Mouse (Mus musculus): Measurements from ENCODE around the gene Cdhr1.

Cdhr1 gene

DNA sequence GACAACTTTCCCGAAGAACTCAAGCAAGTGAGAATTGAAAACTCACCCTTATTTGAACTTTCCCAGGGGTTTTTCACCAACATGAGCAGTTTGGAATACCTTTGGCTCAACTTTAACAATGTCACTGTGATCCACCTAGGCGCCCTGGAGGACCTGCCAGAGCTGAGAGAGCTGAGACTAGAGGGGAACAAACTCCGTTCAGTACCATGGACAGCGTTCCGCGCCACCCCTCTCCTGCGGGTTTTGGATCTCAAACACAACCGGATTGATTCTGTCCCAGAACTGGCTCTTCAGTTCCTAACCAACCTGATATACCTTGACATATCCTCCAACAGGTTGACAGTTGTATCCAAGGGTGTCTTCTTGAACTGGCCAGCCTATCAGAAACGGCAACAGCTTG is 29.6 kb downstream of the Cdhr1 start:
- DNase-seq (ENCODE audit: low spot score): peak; percentile 35

DNA sequence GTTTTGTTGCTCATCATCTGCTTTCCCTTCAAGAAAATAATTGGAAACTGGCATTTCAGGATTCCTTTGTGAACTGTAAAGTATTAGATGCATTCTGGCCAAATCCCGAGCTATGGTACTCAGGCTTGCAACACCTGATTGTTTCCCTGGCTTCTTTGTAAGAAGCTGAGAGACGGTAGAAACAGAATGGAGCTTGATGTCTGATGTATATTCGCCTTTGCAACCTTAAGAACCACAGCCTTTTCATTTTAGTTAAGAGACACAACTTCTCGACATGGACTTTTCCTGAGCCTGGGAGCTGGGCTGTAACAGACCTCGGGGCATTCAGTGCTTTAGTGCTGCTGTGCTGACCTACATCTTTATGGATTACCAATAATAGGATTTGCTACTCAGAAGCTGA is 30.5 kb downstream of the Cdhr1 start, which contains the start of gene Lrit2:
Gene Lrit2 (plus strand): TSS at position 301 of the 400 bp plus-strand sequence.
- DNase-seq (ENCODE audit: low spot score): no peak

DNA sequence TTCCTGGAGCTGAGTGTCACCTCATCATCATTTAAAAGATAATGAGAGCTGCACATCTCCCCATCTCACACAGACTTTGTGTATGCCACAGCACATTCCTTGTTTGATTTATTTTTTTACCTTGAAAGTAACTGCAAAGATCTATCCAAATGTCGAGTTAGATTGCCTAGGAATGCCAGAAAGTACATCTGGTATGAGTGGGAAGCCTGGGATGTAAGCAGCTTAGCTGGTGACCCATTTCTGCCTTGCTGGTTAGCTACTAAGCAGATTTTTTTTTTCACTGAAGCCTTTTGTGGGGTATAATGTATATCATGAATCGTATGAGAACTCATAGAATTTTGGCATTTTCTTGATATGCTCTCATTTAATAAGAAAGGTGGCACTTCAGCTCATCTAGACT is 31.5 kb downstream of the Cdhr1 start:
- no peak for DNase-seq (ENCODE audit: low spot score)

DNA sequence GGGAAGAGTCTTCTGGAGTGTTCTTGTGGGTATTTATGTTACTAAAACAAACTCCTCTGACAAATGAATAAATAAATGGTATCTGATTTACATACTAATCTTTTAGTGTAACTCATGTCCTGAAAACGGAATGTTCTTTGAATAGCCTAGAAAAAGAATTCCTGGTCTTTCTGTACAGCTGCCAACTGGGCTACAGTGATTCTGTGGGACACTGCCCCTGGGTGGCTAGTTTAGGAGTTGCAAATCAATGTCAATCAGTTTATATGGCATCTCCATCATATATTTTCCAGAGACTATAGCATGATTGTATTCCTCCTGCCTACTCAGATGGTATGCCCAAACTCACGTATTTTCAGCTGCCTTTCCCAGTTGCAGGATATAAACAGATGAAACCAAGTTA is 33.3 kb downstream of the Cdhr1 start:
- DNase-seq (ENCODE audit: low spot score): no peak

DNA sequence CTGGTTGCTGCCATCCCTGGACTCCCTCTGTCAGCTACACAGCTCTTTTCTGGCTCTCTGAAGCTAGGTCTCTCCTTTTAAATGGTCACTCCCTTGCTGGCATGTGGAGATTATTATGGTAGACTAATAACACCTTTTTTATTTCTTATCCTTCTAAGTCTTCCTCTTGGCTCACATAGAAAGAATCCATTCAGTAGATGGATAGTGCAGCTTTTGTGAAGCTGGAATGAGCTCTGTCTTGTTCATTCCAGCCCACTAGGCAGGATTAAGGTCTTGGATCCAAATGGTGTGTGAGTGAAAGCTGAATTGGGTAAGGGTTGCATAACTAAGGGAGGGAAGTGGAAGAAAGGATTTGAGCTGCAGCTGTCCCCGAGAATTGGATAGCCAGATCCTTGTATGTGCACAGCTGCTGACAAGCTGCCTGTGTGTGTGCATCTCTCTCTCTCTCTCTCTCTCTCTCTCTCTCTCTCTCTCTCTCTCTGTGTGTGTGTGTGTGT is 49.2 kb downstream of the Cdhr1 start, which contains the start of gene Rgr:
Gene Rgr (minus strand): TSS at position 51 of the 497 bp plus-strand sequence.
- no peak for DNase-seq (ENCODE audit: low spot score)

DNA sequence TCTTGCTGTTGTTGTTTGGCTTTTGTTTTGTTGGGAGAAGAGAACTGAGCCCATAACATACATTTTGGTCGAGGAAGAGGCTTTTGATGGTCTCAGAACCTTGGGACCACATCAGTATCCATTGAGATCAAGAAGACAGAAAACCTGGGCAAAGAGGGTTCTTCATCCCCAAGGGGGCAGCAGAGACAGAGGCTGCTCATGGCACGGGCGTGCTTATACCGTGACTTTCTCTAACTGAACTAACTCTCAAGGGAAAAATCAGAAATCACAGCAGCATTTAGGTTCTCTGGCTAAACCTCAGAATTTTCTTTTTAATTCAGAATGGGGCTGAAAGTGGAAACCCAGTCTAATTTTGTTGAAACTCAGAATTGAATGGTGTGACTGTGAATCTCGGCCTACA is 63.7 kb downstream of the Cdhr1 start:
- DNase-seq (ENCODE audit: low spot score): no peak

DNA sequence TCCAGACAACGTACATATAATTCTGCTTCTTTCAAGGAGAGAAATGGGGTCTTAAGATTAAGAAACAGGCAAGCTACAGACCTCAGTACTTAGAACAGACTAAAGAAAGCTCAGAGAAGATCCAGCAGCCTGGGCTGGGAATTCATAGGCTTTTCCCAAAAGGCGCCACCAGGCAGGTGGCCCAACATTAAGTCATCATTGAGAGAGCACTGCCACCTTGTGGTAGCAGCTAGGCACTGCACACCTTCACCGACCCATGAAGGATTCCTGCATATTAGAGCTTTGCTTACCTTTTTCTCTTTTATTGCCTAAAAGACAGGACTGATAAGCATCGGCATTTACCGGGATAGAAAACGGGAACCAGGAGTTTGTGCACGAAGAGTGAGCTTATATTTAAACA is 64.9 kb downstream of the Cdhr1 start:
- peak; percentile 68 for DNase-seq (ENCODE audit: low spot score)

DNA sequence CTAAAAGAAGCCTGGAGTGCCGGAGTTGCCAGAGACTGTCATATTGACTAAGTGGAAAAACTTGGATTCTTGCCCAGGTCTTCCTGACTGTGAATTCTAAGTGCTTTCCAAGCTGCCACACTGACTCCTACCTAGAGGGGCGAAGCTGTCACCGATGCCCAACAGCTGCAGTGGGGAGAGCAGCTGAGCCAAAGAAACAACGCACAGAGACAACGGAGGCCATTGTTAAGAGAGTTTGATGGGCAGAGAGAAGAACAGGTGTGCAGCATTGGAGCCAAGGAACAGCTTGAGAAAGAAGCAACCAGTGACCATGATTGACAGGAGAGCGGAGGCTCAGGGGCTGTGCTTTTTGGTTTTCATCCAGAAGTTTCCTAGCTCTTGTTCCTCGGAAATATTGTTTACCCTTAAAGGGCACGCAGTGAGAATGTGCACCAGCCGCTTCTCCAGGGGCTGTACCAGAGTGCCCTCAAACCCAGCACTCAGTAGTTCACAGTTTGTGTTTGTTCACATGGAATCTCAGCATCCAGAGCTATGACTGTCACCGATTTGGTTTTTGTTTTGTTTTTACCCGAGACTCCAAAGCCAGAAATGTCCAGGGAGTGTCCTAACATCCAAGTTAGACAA is 65.6 kb downstream of the Cdhr1 start:
- no peak for DNase-seq (ENCODE audit: low spot score)

DNA sequence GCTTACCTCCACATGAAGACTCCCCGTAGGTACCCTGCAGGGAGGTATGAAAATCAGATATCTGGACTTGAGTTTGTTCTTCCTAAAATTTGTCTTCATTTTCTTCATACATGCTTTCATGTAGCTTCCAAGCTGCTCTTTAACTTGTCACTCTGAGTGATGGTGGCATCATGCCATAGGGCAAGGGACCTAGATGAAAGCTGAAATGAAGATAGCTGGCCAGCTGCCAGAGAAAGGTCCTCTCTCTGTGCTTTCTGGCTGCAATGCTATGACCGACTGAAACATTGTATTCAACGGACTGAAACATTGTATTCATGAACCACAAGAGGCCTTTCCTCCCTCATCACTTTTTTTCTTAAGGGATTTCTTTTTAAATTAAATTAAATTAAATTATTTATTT is 69.6 kb downstream of the Cdhr1 start:
- no peak for DNase-seq (ENCODE audit: low spot score)

DNA sequence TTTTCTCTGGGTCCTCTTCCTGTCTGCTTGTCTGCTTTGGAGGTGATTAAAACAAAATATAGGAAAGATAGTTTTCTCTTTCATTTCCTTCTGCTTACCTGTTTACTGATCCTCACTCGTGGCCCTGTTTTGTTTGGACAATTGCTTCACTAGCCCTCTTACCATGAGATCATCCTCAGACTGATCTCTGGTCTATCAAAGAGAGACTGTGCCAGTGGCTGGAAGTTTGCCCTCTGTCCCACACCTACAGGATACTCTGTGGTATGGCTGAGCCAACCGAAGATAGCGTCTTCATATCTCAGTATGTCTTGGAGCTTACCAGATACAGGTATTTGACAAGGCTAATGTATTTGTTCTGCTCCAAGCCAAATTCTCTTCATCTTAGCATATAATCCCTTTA is 70.2 kb downstream of the Cdhr1 start:
- DNase-seq (ENCODE audit: low spot score): no peak

All from urinary bladder, postnatal 25 days (tissue).